Mouse (Mus musculus) sigmoid colon, adult 10 weeks (tissue): ENCODE measurements around the gene Catsperg1. TPM values are rescaled to one million over a fixed set of nuclear protein-coding genes. Genes with fewer than 3 reads are reported as not detected.

Experiments used
- polyA plus RNA-seq: library from polyadenylated mRNA; stranded (reverse); fragments of 350-450 nt; fragmentation: Illumina TruSeq; extraction: RNeasy Lipid Tissue Mini Kit (QIAGEN cat#74804); gene quantifications from one replicate; pipeline ENCODE4 v1.2.3, GENCODE M21; 2014; ENCODE audit warnings: low read depth, low replicate concordance

Catsperg1 gene
- 0.60 TPM for polyA plus RNA-seq

DNA sequence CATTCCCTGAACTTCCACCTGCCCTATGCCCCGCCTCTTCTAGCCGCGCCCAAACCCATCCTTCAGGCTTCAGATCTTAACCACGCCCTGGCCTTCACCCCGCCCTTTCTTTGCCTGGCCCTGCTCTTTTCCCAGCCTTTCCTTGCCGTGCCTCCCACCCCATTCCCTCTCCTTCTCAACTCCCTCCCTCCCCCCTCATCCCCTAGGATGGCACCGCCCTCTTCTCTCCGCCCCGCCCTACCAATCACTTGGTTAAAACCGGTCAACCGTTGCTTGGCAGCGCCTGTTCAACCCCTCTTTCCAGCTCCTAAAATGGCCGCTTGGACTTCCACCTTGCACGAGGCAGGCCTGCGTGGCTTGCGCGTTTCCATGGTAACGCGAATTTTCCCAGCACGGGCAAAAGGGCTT lies at the start of gene Catsperg1:
Gene Catsperg1, minus strand, starts transcription at position 361 of the 408 bp plus-strand sequence.

GRCm38 (mm10) chr7:29248261-29248841 lies 34.5 kb upstream of the Catsperg1 start, which contains the start of gene 2200002D01Rik:
2200002D01Rik (minus strand) TSS chr7:29248466.

DNA sequence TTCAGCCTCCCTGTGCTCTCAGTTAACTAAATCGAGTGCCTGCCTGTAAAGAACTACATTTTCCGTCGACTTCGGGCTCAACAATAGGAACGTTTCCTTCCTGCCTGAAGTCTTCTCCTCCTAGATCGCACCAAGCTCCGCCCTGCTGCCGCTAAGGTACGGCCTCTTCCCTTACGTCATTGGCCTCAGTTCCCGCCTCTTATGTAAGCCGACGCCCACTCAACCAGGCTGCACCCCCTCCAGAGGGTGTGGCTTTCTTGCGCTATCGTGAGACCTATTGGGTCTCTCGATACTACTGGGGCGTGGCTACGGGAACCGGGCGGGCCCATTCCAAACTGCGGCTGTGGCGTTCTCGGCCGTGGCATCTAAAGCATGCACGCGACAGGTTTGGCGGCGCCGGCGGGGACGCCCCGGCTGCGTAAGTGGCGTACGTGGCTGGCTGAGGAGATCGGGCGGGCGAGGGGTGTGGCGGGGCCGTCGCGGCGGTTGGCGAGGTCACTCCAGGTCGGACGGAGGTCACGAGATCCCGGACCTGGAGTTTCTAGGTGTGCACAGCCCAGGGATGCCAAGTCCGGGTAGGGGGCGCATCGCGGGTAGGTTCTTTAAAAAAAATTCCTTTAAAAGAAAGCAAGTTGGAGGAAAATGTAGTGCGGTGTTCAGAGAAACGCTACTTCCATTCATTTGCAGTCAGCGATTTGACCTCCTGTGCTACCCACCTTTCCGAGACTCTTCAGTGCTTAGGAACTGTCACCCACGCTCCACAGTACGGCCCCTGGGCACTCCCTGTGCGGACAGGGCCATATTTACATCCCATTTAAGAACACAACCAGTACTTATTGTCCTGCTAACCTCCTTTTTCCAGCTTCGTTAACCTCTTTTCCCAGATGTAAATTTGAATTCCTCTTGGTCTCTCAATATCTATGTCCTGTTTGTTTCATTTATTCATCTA lies 24.5 kb upstream of the Catsperg1 start, which contains the start of gene Yif1b:
Gene Yif1b, plus strand, starts transcription at position 311 of the 949 bp plus-strand sequence.

GRCm38 (mm10) chr7:29232247-29233013 lies 18.6 kb upstream of the Catsperg1 start, which contains the start of gene Kcnk6:
Kcnk6 (minus strand) TSS chr7:29232515.

DNA sequence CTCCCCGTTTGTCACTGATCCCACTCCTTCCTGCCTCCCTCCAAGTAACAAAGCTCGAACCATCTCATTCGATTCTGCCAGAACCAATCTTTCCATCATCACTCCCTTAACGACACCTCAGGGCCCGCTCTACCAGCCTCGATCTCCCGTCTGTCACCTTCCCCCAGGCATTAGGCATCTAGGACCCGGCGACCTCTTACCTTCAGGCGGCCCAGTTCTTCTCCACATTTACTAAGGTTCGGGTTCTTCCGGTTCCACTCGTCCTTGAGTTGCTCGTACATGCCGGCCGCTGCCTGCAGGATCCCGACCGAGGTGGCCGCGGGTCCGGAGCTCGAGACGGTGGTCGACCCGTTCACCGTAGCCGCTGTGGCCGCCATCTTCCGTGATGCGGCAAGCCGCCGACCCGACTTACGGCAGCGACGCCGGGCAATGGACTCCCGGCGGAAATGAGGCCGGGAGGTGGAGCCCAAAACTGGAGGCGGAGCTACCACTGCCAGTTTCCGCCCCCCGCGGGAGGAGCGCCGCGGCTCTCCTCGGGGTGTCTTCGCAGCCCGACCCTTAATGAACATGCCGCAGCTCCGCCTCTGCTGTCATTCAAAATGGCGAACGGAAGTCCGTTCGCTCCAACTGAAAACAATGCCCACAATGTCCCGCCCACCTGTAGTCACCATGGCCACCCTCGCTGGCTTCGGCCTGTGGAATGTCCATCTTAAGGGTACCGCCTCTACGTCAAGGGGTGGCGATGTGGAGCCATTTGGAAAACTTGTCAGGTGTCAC lies 33.6 kb downstream of the Catsperg1 start, which contains the start of gene Psmd8:
Gene Psmd8, minus strand, starts transcription at position 625 of the 777 bp plus-strand sequence.

GRCm38 (mm10) chr7:29170066-29170754 lies 43.6 kb downstream of the Catsperg1 start, which contains the start of the genes Ggn and Spred3:
Ggn (plus strand) TSS chr7:29170210.
Spred3 (minus strand) TSS chr7:29170411.

DNA sequence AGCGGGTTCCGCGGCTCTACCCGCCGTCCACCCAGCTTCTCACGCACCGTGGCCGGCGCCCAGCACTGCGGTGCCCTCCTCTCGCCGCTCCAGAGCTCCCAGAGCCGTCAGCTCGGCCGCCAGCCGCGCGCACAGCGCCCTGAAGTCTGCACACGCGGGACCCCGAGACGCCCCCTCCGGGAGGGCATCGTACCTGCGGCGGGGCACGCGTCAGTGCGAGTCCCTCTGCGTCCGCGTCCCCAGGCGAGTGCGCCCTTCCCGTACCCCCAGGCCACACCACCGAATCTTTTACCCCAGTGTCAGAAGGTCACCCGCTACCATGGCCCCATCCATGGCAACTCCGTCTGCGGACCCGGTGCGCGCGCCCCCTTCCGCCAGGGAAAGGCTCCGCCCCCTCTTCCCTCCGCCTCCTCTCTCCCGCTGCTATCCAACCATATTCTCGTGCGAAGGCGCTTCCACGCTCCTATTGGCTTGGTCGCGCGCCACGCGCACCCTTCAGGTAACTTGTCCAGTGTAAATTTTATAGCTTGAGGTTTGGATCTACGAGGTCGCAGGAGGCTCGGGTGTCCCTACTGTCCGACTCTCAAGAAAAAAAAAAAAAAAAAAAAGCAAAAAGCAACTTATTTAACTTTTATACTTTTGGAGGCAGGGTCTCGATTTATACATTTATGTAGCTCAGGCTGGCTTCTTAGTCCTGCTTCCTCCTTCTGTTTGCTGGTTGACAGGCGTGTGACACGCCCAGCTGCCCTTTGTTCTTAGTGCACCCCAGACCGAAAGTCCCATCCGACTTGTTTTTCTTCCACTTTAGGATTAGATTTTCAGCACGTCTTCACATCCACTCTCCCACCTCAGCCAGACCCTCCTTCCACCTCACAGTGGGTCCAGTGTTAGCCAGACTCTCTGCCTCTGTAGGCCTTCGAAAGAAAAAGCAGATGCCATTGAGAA lies 57.7 kb downstream of the Catsperg1 start, which contains the start of gene Fam98c:
Gene Fam98c, minus strand, starts transcription at position 397 of the 945 bp plus-strand sequence.

GRCm38 (mm10) chr7:29134693-29135386 lies 79.0 kb downstream of the Catsperg1 start, which contains the start of gene Rasgrp4:
Rasgrp4 (plus strand) TSS chr7:29134851.

Other genes starting within 250 kb of the Catsperg1 start
- 6.2 TPM for gene Eif3k, start 232.2 kb downstream of the Catsperg1 start, polyA plus RNA-seq
- gene Map4k1, start 232.0 kb downstream of the Catsperg1 start, polyA plus RNA-seq = 0.35 TPM
- gene Ryr1, start 88.9 kb downstream of the Catsperg1 start, polyA plus RNA-seq = 0.03 TPM
- gene Rasgrp4, start 79.2 kb downstream of the Catsperg1 start, polyA plus RNA-seq = 1.1 TPM
- 19.6 TPM for gene Fam98c, start 57.8 kb downstream of the Catsperg1 start, polyA plus RNA-seq
- not detected for gene Ggn, start 43.8 kb downstream of the Catsperg1 start, polyA plus RNA-seq
- 3.9 TPM for gene Spred3, start 43.6 kb downstream of the Catsperg1 start, polyA plus RNA-seq
- 63.0 TPM for gene Psmd8, start 33.3 kb downstream of the Catsperg1 start, polyA plus RNA-seq
- gene Kcnk6, start 18.5 kb upstream of the Catsperg1 start, polyA plus RNA-seq = 37.3 TPM
- gene Yif1b, start 24.3 kb upstream of the Catsperg1 start, polyA plus RNA-seq = not detected
- 123 TPM for gene 2200002D01Rik, start 34.4 kb upstream of the Catsperg1 start, polyA plus RNA-seq
- gene Spint2, start 67.9 kb upstream of the Catsperg1 start, polyA plus RNA-seq = 105 TPM
- 0.91 TPM for gene Ppp1r14a, start 75.3 kb upstream of the Catsperg1 start, polyA plus RNA-seq
- not detected for gene Dpf1, start 89.9 kb upstream of the Catsperg1 start, polyA plus RNA-seq